Comparison of ENCODE assay signal across 25 mouse cellular contexts in the genomic region with DNA sequence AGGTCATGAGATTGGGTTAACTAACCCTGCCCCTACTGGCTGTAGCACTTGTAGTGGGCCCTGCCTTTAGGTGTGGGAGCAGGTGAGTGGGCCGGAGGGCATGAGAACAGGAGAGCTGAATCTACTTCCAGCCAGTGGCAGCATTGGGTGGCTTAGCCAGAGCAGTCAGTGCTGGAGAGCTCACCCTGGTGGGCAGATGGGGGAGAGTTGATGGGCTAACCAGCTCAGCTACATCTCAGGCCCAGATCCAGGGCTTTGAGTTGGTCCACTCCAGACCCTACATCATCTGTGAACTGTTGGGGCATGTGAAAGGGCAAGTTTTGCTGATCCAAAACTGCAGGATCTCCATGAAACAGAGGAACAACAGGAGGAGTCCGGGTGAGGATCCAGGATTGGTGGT. TPM values are rescaled to one million over a fixed set of nuclear protein-coding genes. Genes with fewer than 3 reads are reported as not detected.
DNase-seq lines count a peak whose midpoint lies in the region; ATAC-seq and TF ChIP-seq lines count a peak whose summit lies in the region.
"Had no signal": no experiment of that assay in that cellular context is flagged by ENCODE, and none has a peak within 500 bp of the region (broad histone marks: within the 10 kb centered on the region; RNA-seq: fewer than 3 reads in every experiment).

No protein-coding gene starts in this region.

- H3K27me3 ChIP-seq in liver, embryonic 16.5 days (ENCODE audit: control insufficient read depth, insufficient read depth, low read depth, low read length): no peaks in the 10 kb centered on the region
- H3K27me3 ChIP-seq in stomach, postnatal 0 days (ENCODE audit: control insufficient read depth, insufficient read depth, low read length): no peaks in the 10 kb centered on the region
- H3K27me3 ChIP-seq: kidney, embryonic 15.5 days; limb, embryonic 12.5 days; liver, embryonic 13.5 days; lung, embryonic 15.5 days; neural tube, embryonic 12.5 days had no signal

- H3K4me3 ChIP-seq in gastrocnemius, adult 2 months: no peak overlapping the region
- H3K4me3 ChIP-seq in liver, embryonic 16.5 days (ENCODE audit: low read depth, low read length): no peak overlapping the region
- H3K4me3 ChIP-seq in stomach, postnatal 0 days (ENCODE audit: low read depth, low read length): no peak overlapping the region
- H3K4me3 ChIP-seq: erythroblast, embryonic 14.5 days; kidney, embryonic 15.5 days; layer of hippocampus, adult 2 months; left cerebral cortex, adult 2 months; limb, embryonic 12.5 days; liver, embryonic 13.5 days; lung, embryonic 15.5 days; neural tube, embryonic 12.5 days had no signal

- no peaks in the 10 kb centered on the region for H3K36me3 ChIP-seq in liver, embryonic 16.5 days (ENCODE audit: control insufficient read depth, insufficient read depth)
- no peaks in the 10 kb centered on the region for H3K36me3 ChIP-seq in stomach, postnatal 0 days (ENCODE audit: control insufficient read depth, insufficient read depth, low read length)
- H3K36me3 ChIP-seq: kidney, embryonic 15.5 days; limb, embryonic 12.5 days; liver, embryonic 13.5 days; lung, embryonic 15.5 days; neural tube, embryonic 12.5 days had no signal

- H3K9ac ChIP-seq in liver, embryonic 16.5 days (ENCODE audit: low read depth, low read length): no peak overlapping the region
- no peak overlapping the region for H3K9ac ChIP-seq in stomach, postnatal 0 days (ENCODE audit: low read length)
- H3K9ac ChIP-seq: hindbrain, embryonic 14.5 days; kidney, embryonic 15.5 days; limb, embryonic 12.5 days; liver, embryonic 13.5 days; lung, embryonic 15.5 days; neural tube, embryonic 12.5 days had no signal

- H3K4me1 ChIP-seq in liver, embryonic 16.5 days (ENCODE audit: control insufficient read depth, low read depth, low read length): no peaks in the 10 kb centered on the region
- H3K4me1 ChIP-seq in stomach, postnatal 0 days (replicated peaks; ENCODE audit: control insufficient read depth, insufficient read depth): no peaks in the 10 kb centered on the region
- H3K4me1 ChIP-seq: liver, embryonic 13.5 days had no signal

- 82% methylated on average over 2 of the region's 2 CpGs for WGBS in liver, embryonic 16.5 days (ENCODE audit: insufficient replicate concordance)
- 100% methylated on average over 2 of the region's 2 CpGs for WGBS in stomach, postnatal 0 days

- no peak for TF ChIP-seq EP300 in stomach, postnatal 0 days (optimal IDR thresholded peaks at IDR 0.05)

- H3K9me3 ChIP-seq in liver, embryonic 16.5 days (replicated peaks; ENCODE audit: control insufficient read depth, low read length): no peaks in the 10 kb centered on the region
- no peaks in the 10 kb centered on the region for H3K9me3 ChIP-seq in stomach, postnatal 0 days (ENCODE audit: control insufficient read depth, low read length)
- H3K9me3 ChIP-seq: kidney, embryonic 15.5 days; limb, embryonic 12.5 days; liver, embryonic 13.5 days; lung, embryonic 15.5 days; neural tube, embryonic 12.5 days had no signal

- no peak for DNase-seq in gastrocnemius, adult 2 months
- DNase-seq in gastrocnemius, postnatal 14 days: no peak
- DNase-seq in liver: no peak
- DNase-seq in thymus, postnatal 4 days: peak; percentile 7
- no peak for DNase-seq in thymus, postnatal 10 days (ENCODE audit: low spot score in 2 of 2)
- DNase-seq in stomach, postnatal 0 days (ENCODE audit: low spot score): no peak
- DNase-seq in layer of hippocampus, adult 11-12 months (ENCODE audit: low spot score): no peak
- DNase-seq: adrenal gland, adult 8-10 months; cerebellum, postnatal 10 days; kidney, adult 18-20 months; kidney, postnatal 25 days; liver, embryonic 13.5 days; thymus, postnatal 14 days had no signal

- H3K4me2 ChIP-seq in liver, embryonic 16.5 days (ENCODE audit: low read depth, low read length): no peak overlapping the region
- no peak overlapping the region for H3K4me2 ChIP-seq in stomach, postnatal 0 days (replicated peaks; ENCODE audit: low read depth)
- H3K4me2 ChIP-seq: hindbrain, embryonic 14.5 days; kidney, embryonic 15.5 days; limb, embryonic 12.5 days; liver, embryonic 13.5 days; lung, embryonic 15.5 days; neural tube, embryonic 12.5 days had no signal

- H3K27ac ChIP-seq in gastrocnemius, adult 2 months: 0 out of 2 replicates have a peak overlapping the region, but pooled peaks have one; percentile 6
- H3K27ac ChIP-seq in liver, embryonic 16.5 days (ENCODE audit: low read length): no peak overlapping the region
- H3K27ac ChIP-seq in stomach, postnatal 0 days (replicated peaks): no peak overlapping the region
- H3K27ac ChIP-seq: hindbrain, embryonic 14.5 days; kidney, embryonic 15.5 days; layer of hippocampus, adult 2 months; left cerebral cortex, adult 2 months; limb, embryonic 12.5 days; liver, embryonic 13.5 days; lung, embryonic 15.5 days; neural tube, embryonic 12.5 days had no signal

- TF ChIP-seq CTCF in gastrocnemius, adult 2 months (IDR thresholded peaks at IDR 0.05): no peak
- TF ChIP-seq CTCF in stomach, postnatal 0 days (IDR thresholded peaks at IDR 0.05; ENCODE audit: low read depth): 0 out of 2 replicates have a peak, but pooled peaks have one; percentile 6

- 0 out of 2 replicates have a peak, but pooled peaks have one; percentile 13 for ATAC-seq in liver, embryonic 16.5 days (ENCODE audit: low read depth)
- ATAC-seq in stomach, postnatal 0 days (ENCODE audit: low FRiP score, low TSS enrichment): no peak
- ATAC-seq: forebrain, embryonic 16.5 days; midbrain, embryonic 16.5 days had no signal

- intact Hi-C loops in gastrocnemius, adult 2 months (cut with DNase I): no loop called here
- intact Hi-C loops in gastrocnemius, postnatal 14 days (cut with DNase I; ENCODE audit: low total_unique reads): no loop called here

RNA-seq across cellular contexts. Expression of gene Bmp5, which starts 8.4 kb away (rescaled TPM):
- total RNA-seq in gastrocnemius, adult 2 months (2021): 1 to 10 TPM; 1.6 to 3.3 TPM
- 1 to 10 TPM; 2.9 to 3.7 TPM for total RNA-seq in gastrocnemius, postnatal 14 days (2021)
- 1.9 and 2.0 TPM in 2 replicates for polyA plus RNA-seq in liver, embryonic 16.5 days (2015; fragmentation: Nextera tagmentation; extraction: Ambion mirVana)
- 4.2 and 4.6 TPM in 2 replicates for polyA plus RNA-seq in stomach, postnatal 0 days (2015; fragmentation: Nextera tagmentation; extraction: Ambion mirVana)
- total RNA-seq: hematopoietic stem cell, adult 5-6 weeks had no signal
- polyA plus RNA-seq: erythroblast, embryonic 14.5 days had no signal
